ENCODE assay signal across 8 mouse cellular contexts in the genomic region with DNA sequence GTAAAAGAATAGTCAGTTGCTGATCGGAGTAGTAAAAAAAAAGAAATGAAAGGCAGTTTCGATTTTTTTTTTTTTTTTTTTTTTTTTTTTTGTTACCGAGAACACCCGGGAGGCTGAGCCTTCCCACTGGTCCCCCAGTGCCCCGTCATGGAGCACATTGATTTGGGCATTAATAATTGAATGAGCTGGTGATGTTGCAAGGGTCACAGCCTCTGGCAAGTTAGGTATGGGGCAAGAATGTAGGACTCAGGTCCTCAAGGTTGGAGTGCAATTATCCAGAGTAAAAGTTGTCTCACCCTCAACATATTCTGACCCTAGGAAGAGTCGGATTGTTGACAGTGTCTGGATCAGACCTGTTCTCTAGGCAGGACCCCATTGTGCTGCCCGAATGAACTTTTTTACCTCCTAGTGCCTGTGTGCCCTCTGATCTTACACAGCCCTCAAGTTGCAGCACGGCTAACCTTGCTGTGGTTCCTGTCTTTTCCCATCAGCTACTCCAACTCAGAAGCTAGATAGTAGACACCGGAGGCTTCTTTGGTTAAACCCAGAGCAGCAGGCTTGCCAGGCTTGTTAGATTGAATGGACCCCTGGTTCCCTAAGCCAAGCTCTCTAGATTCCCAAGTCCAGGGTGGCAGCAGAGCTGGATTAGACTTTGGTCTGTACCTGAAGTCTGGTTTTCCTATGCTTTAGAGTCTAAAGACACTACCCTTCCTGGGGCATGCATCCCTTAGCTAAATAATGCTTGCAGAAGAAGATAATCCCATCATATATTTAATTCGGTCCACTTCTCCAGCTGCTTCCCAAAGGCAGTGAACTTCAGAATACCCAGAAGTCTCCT. TPM values are rescaled to one million over a fixed set of nuclear protein-coding genes. Genes with fewer than 3 reads are reported as not detected.
A peak's percentile ranks its signal among the peaks of the same experiment; 100 is the strongest.
DNase-seq lines count a peak whose midpoint lies in the region; ATAC-seq lines count a peak whose summit lies in the region.

No protein-coding gene starts in this region.

- H3K4me2 ChIP-seq in hindbrain, embryonic 13.5 days: peak overlapping the region; percentile 92
- H3K4me2 ChIP-seq in liver, embryonic 16.5 days (ENCODE audit: low read depth, low read length): peak overlapping the region; percentile 45

- WGBS in hindbrain, embryonic 13.5 days: 19% methylated on average over 10 of the region's 10 CpGs
- WGBS in liver, embryonic 16.5 days (ENCODE audit: insufficient replicate concordance): 20% methylated on average over 10 of the region's 10 CpGs

- DNase-seq in embryo, embryonic 10.5 days (ENCODE audit: low spot score): peak; percentile 23
- no peak for DNase-seq in embryo, embryonic 9.5 days (ENCODE audit: extremely low spot score)
- peak; percentile 11 for DNase-seq in Muller cell, postnatal 12 days (ENCODE audit: inconsistent ontology term)
- no peak for DNase-seq in right cerebral cortex, postnatal 14 days
- DNase-seq in left cerebral cortex, adult 8-10 months (ENCODE audit: low spot score in 2 of 2): no peak

- no peak for ATAC-seq in hindbrain, embryonic 13.5 days (ENCODE audit: low FRiP score)
- ATAC-seq in liver, embryonic 16.5 days (ENCODE audit: low read depth): no peak
- no peak for ATAC-seq in activated CD4-positive, CD25-positive, alpha-beta regulatory T cell, adult 4 months

- H3K27me3 ChIP-seq in hindbrain, embryonic 13.5 days: peaks cover 80% of the 10 kb centered on the region
- peaks cover 31% of the 10 kb centered on the region for H3K27me3 ChIP-seq in liver, embryonic 16.5 days (ENCODE audit: control insufficient read depth, insufficient read depth, low read depth, low read length)

- H3K4me3 ChIP-seq in hindbrain, embryonic 13.5 days: peak overlapping the region; percentile 57
- peak overlapping the region; percentile 63 for H3K4me3 ChIP-seq in liver, embryonic 16.5 days (ENCODE audit: low read depth, low read length)

- no peak overlapping the region for H3K27ac ChIP-seq in hindbrain, embryonic 13.5 days
- peak overlapping the region; percentile 44; the same call in 1 of the 2 replicates for H3K27ac ChIP-seq in liver, embryonic 16.5 days (ENCODE audit: low read length)

- peaks cover 37% of the 10 kb centered on the region for H3K4me1 ChIP-seq in hindbrain, embryonic 13.5 days (replicated peaks)
- peaks cover 8% of the 10 kb centered on the region for H3K4me1 ChIP-seq in liver, embryonic 16.5 days (ENCODE audit: control insufficient read depth, low read depth, low read length)

- H3K9me3 ChIP-seq in hindbrain, embryonic 13.5 days: no peaks in the 10 kb centered on the region
- H3K9me3 ChIP-seq in liver, embryonic 16.5 days (replicated peaks; ENCODE audit: control insufficient read depth, low read length): no peaks in the 10 kb centered on the region

- H3K36me3 ChIP-seq in hindbrain, embryonic 13.5 days: no peaks in the 10 kb centered on the region
- no peaks in the 10 kb centered on the region for H3K36me3 ChIP-seq in liver, embryonic 16.5 days (ENCODE audit: control insufficient read depth, insufficient read depth)

- peak overlapping the region; percentile 71; the same call in 1 of the 2 replicates for H3K9ac ChIP-seq in hindbrain, embryonic 13.5 days
- peak overlapping the region; percentile 50; the same call in 1 of the 2 replicates for H3K9ac ChIP-seq in liver, embryonic 16.5 days (ENCODE audit: low read depth, low read length)

RNA-seq across cellular contexts. Expression of gene Cxcl12, which starts 1.8 kb away (rescaled TPM):
- 55.8 and 69.4 TPM in 2 replicates for polyA plus RNA-seq in hindbrain, embryonic 13.5 days (2015; fragmentation: Nextera tagmentation; extraction: Ambion mirVana)
- 57.5 and 59.8 TPM in 2 replicates for polyA plus RNA-seq in liver, embryonic 16.5 days (2015; fragmentation: Nextera tagmentation; extraction: Ambion mirVana)
- not detected for polyA plus RNA-seq in activated CD4-positive, CD25-positive, alpha-beta regulatory T cell, adult 4 months (2017; shearing (Covaris generic))
- total RNA-seq in left cerebral cortex, adult 8-10 months (2022): 10 to 100 TPM; 43.8 to 56.7 (median 51.1) TPM

Comparison
In these comparisons a context has a peak if more than half of its experiments do, and no peak if none do; other contexts are left out.
1. DNase-seq: peak in embryo, embryonic 10.5 days (single experiment) and Muller cell, postnatal 12 days (single experiment); none in embryo, embryonic 9.5 days (single experiment), right cerebral cortex, postnatal 14 days (single experiment) and left cerebral cortex, adult 8-10 months (0 of 2).
2. RNA of gene Cxcl12, which starts 1.8 kb away (polyA plus RNA-seq): 57.5 to 59.8 TPM in liver, embryonic 16.5 days and 55.8 to 69.4 TPM in hindbrain, embryonic 13.5 days; not detected in activated CD4-positive, CD25-positive, alpha-beta regulatory T cell, adult 4 months; every median in the first group is over 10 times any median in the second.